Comparison of ENCODE assay signal across 19 mouse cellular contexts in genomic region chr17:13212136-13212850, GRCm38 (mm10). TPM values are rescaled to one million over a fixed set of nuclear protein-coding genes. Genes with fewer than 3 reads are reported as not detected.
DNase-seq lines count a peak whose midpoint lies in the region; ATAC-seq lines count a peak whose summit lies in the region.
"Had no signal": no experiment of that assay in that cellular context is flagged by ENCODE, and none has a peak within 500 bp of the region (broad histone marks: within the 10 kb centered on the region; RNA-seq: fewer than 3 reads in every experiment).

No protein-coding gene starts in this region.

- H3K4me2 ChIP-seq in limb, embryonic 11.5 days (ENCODE audit: low read depth, severe bottlenecking) = no peak overlapping the region
- no peak overlapping the region for H3K4me2 ChIP-seq in hindbrain, embryonic 12.5 days (replicated peaks)
- H3K4me2 ChIP-seq: midbrain, embryonic 15.5 days; neural tube, embryonic 15.5 days had no signal

- H3K9ac ChIP-seq in limb, embryonic 11.5 days (ENCODE audit: low read length) = no peak overlapping the region
- no peak overlapping the region for H3K9ac ChIP-seq in hindbrain, embryonic 12.5 days
- H3K9ac ChIP-seq: liver, embryonic 14.5 days; midbrain, embryonic 15.5 days; neural tube, embryonic 15.5 days had no signal

- no peaks in the 10 kb centered on the region for H3K4me1 ChIP-seq in limb, embryonic 11.5 days (ENCODE audit: control insufficient read depth, insufficient read depth, low read length)
- H3K4me1 ChIP-seq in limb, embryonic 10.5 days = no peaks in the 10 kb centered on the region
- H3K4me1 ChIP-seq in hindbrain, embryonic 12.5 days = no peaks in the 10 kb centered on the region
- H3K4me1 ChIP-seq: midbrain, embryonic 15.5 days; neural tube, embryonic 15.5 days had no signal

- 73% methylated on average over 7 of the region's 7 CpGs for WGBS in limb, embryonic 11.5 days
- 79% methylated on average over 7 of the region's 7 CpGs for WGBS in limb, embryonic 10.5 days
- 76% methylated on average over 7 of the region's 7 CpGs for WGBS in hindbrain, embryonic 12.5 days

- peak; percentile 33; the same call in 1 of the 2 replicates for ATAC-seq in limb, embryonic 11.5 days (ENCODE audit: insufficient number of reproducible peaks, low FRiP score, low TSS enrichment, low read depth)
- no peak for ATAC-seq in hindbrain, embryonic 12.5 days (ENCODE audit: low FRiP score)
- ATAC-seq: forebrain, embryonic 16.5 days; midbrain, embryonic 15.5 days had no signal

- no peak overlapping the region for H3K27ac ChIP-seq in limb, embryonic 11.5 days (replicated peaks; ENCODE audit: low read depth, low read length)
- no peak overlapping the region for H3K27ac ChIP-seq in limb, embryonic 10.5 days
- no peak overlapping the region for H3K27ac ChIP-seq in hindbrain, embryonic 12.5 days
- H3K27ac ChIP-seq: liver, embryonic 14.5 days; midbrain, embryonic 15.5 days; neural tube, embryonic 15.5 days had no signal

- H3K27me3 ChIP-seq in limb, embryonic 11.5 days (ENCODE audit: control insufficient read depth, insufficient read depth, low read length) = no peaks in the 10 kb centered on the region
- no peaks in the 10 kb centered on the region for H3K27me3 ChIP-seq in limb, embryonic 10.5 days (ENCODE audit: low read depth, poor library complexity, severe bottlenecking)
- H3K27me3 ChIP-seq in hindbrain, embryonic 12.5 days = no peaks in the 10 kb centered on the region
- H3K27me3 ChIP-seq: CH12.LX; midbrain, embryonic 15.5 days; neural tube, embryonic 15.5 days had no signal

- no peaks in the 10 kb centered on the region for H3K36me3 ChIP-seq in limb, embryonic 11.5 days (ENCODE audit: control insufficient read depth, insufficient read depth, low read length)
- no peaks in the 10 kb centered on the region for H3K36me3 ChIP-seq in limb, embryonic 10.5 days
- no peaks in the 10 kb centered on the region for H3K36me3 ChIP-seq in hindbrain, embryonic 12.5 days
- H3K36me3 ChIP-seq: midbrain, embryonic 15.5 days; neural tube, embryonic 15.5 days had no signal

- H3K9me3 ChIP-seq in limb, embryonic 11.5 days (ENCODE audit: control insufficient read depth, low read length) = peaks cover 67% of the 10 kb centered on the region
- H3K9me3 ChIP-seq in limb, embryonic 10.5 days (replicated peaks) = peaks cover 68% of the 10 kb centered on the region
- peaks cover 78% of the 10 kb centered on the region for H3K9me3 ChIP-seq in hindbrain, embryonic 12.5 days (replicated peaks)

- H3K4me3 ChIP-seq in limb, embryonic 11.5 days (ENCODE audit: low read depth, low read length) = no peak overlapping the region
- no peak overlapping the region for H3K4me3 ChIP-seq in limb, embryonic 10.5 days
- no peak overlapping the region for H3K4me3 ChIP-seq in hindbrain, embryonic 12.5 days
- H3K4me3 ChIP-seq: midbrain, embryonic 15.5 days; neural tube, embryonic 15.5 days had no signal

- no peak for DNase-seq in limb, embryonic 11.5 days (ENCODE audit: low spot score)
- DNase-seq in limb, embryonic 10.5 days (ENCODE audit: low spot score) = no peak
- DNase-seq in gastrocnemius, postnatal 10 days = peak; percentile 32
- DNase-seq in heart, postnatal 36 days = peak; percentile 31 to 61
- peak; percentile 42 to 63 for DNase-seq in lung, postnatal 4 days
- DNase-seq in right cerebral cortex, postnatal 14 days = no peak
- DNase-seq: adrenal gland, postnatal 36 days; cerebellum, adult 11-12 months; kidney, adult 2 months had no signal

- intact Hi-C loops in heart, postnatal 36 days (cut with DNase I) = no loop called here

RNA-seq across cellular contexts. Expression of gene Smok2a, which starts 8.7 kb away (rescaled TPM):
- not detected in 2 replicates for polyA plus RNA-seq in limb, embryonic 11.5 days (2014; fragmentation: Nextera tagmentation; extraction: Ambion mirVana)
- polyA plus RNA-seq in limb, embryonic 10.5 days (2016; fragmentation: Nextera tagmentation; extraction: Ambion mirVana) = not detected in 2 replicates
- total RNA-seq in gastrocnemius, postnatal 10 days (2021) = not detected
- not detected for total RNA-seq in heart, postnatal 36 days (2021)
- polyA plus RNA-seq in hindbrain, embryonic 12.5 days (2016; fragmentation: Nextera tagmentation; extraction: Ambion mirVana) = not detected in 2 replicates
- total RNA-seq: adrenal gland, postnatal 36 days; CH12.LX; layer of hippocampus, postnatal 10 days had no signal
- polyA plus RNA-seq: embryonic facial prominence, embryonic 11.5 days; forebrain, embryonic 16.5 days; heart, postnatal 0 days; kidney, adult 2 months; liver, embryonic 14.5 days; midbrain, embryonic 15.5 days; neural tube, embryonic 15.5 days; spleen, adult 2 months had no signal

RNA-seq across cellular contexts. Expression of gene Smok2b, which starts 17.8 kb away (rescaled TPM):
- not detected in 2 replicates for polyA plus RNA-seq in limb, embryonic 11.5 days (2014; fragmentation: Nextera tagmentation; extraction: Ambion mirVana)
- polyA plus RNA-seq in limb, embryonic 10.5 days (2016; fragmentation: Nextera tagmentation; extraction: Ambion mirVana) = not detected in 2 replicates
- not detected for total RNA-seq in gastrocnemius, postnatal 10 days (2021)
- total RNA-seq in heart, postnatal 36 days (2021) = not detected
- not detected in 2 replicates for polyA plus RNA-seq in hindbrain, embryonic 12.5 days (2016; fragmentation: Nextera tagmentation; extraction: Ambion mirVana)
- total RNA-seq: adrenal gland, postnatal 36 days; CH12.LX; layer of hippocampus, postnatal 10 days had no signal
- polyA plus RNA-seq: embryonic facial prominence, embryonic 11.5 days; forebrain, embryonic 16.5 days; heart, postnatal 0 days; kidney, adult 2 months; liver, embryonic 14.5 days; midbrain, embryonic 15.5 days; neural tube, embryonic 15.5 days; spleen, adult 2 months had no signal

Comparison
In these comparisons a context has a peak if more than half of its experiments do, and no peak if none do; other contexts are left out.
1. DNase-seq: peak in gastrocnemius, postnatal 10 days (single experiment), heart, postnatal 36 days (2 of 2) and lung, postnatal 4 days (2 of 2); none in limb, embryonic 11.5 days (single experiment), limb, embryonic 10.5 days (single experiment) and right cerebral cortex, postnatal 14 days (single experiment).